Mouse (Mus musculus) B cell, adult 2 months (primary cell): ENCODE measurements around the gene Ankrd6.

Source experiments
- DNase-seq, 2 experiments: peaks; one replicate each; pipeline ENCODE4 v3.0.0; 2022

The Ankrd6 gene

DNA sequence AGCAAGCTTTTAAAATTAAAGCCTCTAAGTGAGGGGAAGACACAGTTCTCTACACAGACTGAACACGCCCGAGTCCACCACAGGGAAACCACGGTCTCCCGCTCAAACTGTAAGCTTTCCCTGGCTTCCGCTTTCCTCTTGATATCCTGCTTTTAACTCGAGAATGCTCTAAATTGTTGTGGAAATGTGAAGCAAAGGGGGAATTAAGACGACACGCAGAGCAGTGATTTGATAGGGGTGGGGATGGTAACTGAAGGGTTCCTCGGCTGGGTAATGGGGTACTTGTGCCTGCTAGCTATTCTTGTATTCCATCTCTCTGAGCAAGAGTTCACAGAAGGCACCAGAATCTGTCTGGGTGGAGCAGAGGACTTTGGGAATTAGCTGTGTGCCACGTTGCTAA, 1.9 kb downstream of the Ankrd6 start:
- DNase-seq: no peak

- DNase-seq: no peak
Measured at GRCm38 (mm10) chr4:32947631-32948030, 3.0 kb downstream of the Ankrd6 start.

GRCm38 (mm10) chr4:32940984-32941383, 9.7 kb downstream of the Ankrd6 start:
- DNase-seq: no peak

- no peak for DNase-seq
Measured at GRCm38 (mm10) chr4:32939964-32940363, 10.7 kb downstream of the Ankrd6 start.

GRCm38 (mm10) chr4:32939521-32939920, 11.1 kb downstream of the Ankrd6 start:
- no peak for DNase-seq

DNA sequence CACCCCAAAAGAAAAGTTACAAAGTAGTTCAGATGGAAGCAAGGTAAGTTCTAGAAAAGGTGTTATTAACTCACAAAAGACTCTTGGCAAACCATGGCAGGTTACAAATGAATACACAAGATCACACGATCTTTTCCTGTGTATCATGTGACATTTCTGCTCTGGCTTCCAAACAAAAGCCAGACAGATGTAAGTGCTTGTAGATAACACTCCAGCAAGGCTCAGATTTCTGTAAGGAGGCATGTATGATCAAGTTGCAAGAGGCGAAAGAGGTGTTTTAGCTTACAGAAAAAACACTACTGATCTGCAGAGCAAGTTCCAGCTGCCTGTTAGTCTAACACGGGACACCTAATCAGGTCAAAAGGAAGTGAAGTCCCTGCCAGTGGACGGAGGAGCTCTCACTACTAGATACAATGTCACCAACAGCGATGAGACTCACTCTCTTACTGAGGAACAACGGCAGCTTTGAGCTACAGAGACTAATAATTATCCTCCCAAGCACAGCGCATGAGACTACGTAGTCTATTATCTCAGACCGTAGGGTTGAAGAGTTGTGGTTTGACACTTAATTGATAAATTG, 13.8 kb downstream of the Ankrd6 start:
- DNase-seq: no peak

- peak in 1 of 2 experiments; percentile 8 for DNase-seq
Measured at GRCm38 (mm10) chr4:32932056-32932455, 18.6 kb downstream of the Ankrd6 start.

DNA sequence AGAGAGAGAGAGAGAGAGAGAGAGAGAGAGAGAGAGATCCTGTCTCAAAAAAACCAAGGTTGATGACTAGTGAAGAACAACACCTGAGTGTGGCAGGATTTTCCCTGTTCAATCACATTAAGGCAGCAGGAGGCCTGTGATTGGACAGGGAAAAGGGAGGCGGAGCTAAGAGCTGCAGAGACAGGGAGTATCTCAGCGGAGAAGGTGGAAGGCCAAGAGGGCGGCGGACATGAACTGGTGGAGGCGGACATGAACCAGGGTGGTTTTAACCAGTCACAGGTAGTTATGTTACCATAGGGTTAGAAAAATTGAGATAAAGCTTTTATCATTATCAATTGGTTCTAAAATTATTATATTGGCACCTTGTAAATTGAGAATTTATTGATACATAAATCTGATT, 20.9 kb downstream of the Ankrd6 start:
- no peak for DNase-seq

- DNase-seq: no peak
Measured at GRCm38 (mm10) chr4:32928692-32929448, 21.8 kb downstream of the Ankrd6 start.

- no peak for DNase-seq
Measured at GRCm38 (mm10) chr4:32923891-32924294, 26.7 kb downstream of the Ankrd6 start.

GRCm38 (mm10) chr4:32923436-32923835, 27.2 kb downstream of the Ankrd6 start:
- no peak for DNase-seq

- DNase-seq: no peak
Measured at GRCm38 (mm10) chr4:32922871-32923270, 27.8 kb downstream of the Ankrd6 start.

DNA sequence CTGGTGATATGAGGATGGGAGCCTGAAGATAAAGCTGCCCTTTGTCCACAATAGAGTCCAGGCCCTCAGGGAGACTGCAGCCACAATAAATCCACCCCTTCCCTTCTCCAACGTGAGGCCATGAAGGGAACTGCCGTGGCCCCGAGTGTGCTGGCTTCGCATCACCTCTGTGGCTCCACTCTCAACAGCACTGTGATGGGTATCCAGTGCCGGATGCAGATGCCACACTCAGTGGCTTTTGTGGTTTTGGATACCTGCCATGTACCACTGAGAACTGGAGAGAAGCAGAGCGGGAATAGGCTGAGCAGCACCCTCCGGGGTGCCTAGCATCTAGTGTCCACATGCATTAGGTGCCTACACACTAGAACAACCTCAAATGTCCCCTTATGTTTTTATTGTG, 29.8 kb downstream of the Ankrd6 start:
- DNase-seq: no peak

- DNase-seq: no peak
Measured at GRCm38 (mm10) chr4:32918571-32918970, 32.1 kb downstream of the Ankrd6 start.

DNA sequence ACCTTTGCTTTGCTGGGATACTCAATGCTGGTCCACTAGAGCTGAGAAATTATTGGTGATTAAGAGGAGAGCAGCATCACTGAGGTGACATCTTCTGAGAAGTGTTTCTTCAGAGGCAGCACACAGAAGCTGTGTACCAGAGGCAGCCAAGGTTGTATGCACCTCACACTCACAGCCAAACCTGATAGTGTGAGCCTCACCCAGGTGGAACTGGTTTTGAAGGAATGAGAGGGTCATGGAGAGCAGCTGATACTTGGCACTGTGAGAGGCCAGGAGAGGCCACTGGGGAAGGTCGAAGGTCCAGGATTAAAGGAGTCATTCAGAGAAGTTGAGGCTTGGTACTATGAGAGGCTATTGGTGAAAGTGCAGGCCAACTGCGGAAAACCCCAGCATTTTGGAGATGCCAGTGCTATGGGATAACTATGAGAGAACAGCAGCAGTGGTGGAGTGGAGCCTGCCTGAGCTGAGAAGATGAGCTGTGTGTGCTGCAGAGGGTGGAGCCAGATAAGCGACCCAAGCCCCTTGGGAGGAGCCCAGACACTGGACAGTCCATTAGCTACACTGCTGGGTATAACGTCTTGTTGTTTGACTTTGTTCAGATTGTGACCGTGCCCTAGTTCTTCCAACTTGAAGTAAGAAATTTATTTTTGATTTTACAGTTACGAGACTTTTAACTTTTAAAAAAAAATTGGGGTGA, 33.8 kb downstream of the Ankrd6 start:
- no peak for DNase-seq

DNA sequence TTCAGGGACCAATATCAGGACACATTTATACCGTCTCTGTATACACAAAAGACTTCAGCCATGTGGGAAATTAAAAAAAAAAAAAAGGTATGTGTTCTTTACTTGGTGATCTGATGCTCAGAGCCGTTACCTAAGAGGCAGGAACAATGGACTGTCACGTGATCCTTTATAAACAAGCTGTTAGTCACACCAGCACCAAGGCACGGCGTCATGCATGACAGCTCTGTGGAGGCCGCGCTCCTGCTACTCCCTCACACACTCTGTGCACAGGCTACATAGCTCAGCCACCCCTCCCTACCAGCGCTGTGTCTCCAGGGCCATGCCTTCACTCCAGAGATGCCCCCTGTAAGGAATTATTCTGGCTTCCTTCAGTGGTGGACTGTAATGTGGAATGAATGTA, 34.7 kb downstream of the Ankrd6 start:
- no peak for DNase-seq

DNA sequence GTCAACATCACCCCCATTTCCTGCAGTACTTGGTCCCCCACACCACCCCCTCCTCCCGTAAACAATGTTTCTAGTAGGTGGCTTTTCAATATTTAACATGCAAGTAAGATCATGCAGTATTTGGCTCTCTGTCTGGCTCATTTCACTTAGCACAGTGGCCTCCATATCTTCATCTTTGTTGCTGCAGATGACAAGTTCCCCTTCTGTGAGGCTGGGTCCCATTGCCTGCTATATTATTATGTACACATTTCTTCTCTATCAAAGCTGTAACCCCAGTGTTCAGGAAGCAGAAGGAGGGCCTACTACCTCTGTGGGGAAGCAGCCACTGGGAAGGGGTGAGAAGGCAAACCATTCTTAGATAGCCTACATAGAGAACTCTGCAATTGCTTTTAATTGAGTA, 40.6 kb downstream of the Ankrd6 start:
- no peak for DNase-seq

DNA sequence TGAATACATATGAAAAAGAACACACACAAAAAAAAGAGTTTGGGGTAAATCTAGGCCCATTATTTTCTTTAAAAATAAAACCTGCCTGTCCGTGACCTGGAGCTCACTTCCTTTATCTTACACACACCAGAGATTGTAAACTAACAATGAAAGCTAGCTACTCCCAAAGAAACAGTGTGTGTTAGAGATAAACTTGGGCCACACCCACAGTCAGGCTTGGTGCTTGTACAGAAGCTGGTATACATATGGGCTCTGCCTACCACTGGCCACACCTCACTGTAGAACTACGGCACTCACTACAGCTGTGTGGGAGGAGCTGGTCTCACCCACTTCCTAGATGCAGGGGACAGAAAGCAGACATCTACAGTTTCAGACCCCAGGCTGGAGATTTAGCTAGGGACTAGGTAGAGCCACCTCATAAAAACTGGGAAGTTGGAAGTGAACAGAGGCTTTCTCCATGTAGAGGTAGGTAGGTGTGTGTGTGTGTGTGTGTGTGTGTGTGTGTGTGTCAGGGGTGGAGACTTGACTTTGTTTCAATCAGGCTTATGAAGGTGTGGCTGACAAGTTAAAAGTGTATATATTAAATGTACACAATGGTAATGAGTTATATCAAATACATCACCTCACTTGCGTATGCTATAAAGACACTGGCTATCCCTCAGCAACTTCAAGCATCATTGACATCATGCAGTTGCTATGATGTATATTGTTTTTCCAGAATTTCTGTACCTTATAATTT, 41.2 kb downstream of the Ankrd6 start:
- no peak for DNase-seq

DNA sequence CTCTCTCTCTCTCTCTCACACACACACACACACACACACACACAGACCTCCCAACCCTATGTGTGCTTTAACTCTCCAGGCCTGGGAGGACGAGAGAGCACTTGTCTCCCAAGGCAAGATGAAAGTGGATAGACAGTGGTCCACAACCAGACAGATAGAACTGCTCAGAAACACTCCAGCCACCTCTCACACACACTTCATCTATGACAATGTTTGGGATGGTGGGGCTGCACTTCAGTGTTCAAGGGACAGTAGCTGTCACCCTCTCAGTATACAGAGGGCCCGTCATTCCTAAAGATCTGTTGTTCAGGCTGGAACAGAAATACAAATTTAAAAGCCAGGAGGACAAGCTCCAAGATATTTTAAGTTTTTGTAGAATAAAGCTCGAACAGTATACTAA, 43.0 kb downstream of the Ankrd6 start:
- no peak for DNase-seq

DNA sequence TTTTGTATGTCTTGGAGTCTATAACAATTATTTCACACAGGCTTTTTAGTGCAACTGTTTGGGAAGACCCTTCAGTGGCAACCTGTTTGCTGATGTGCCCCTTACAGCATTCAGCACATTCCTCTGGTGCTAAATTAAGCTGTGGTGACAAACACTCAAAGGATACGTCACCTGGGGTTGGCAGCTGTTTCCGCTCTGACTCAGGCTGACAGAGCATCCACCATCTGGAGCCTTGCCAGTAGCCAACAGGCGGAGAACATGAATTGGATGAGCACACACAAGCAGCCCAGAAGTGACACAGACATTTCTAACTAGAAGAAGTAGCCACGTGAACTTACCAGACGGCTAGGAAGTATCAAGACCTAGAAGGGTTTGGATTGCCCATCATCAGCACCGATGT, 44.0 kb downstream of the Ankrd6 start:
- peak; percentile 39 to 43 for DNase-seq

- DNase-seq: no peak
Measured at GRCm38 (mm10) chr4:32905913-32906312, 44.7 kb downstream of the Ankrd6 start.

DNA sequence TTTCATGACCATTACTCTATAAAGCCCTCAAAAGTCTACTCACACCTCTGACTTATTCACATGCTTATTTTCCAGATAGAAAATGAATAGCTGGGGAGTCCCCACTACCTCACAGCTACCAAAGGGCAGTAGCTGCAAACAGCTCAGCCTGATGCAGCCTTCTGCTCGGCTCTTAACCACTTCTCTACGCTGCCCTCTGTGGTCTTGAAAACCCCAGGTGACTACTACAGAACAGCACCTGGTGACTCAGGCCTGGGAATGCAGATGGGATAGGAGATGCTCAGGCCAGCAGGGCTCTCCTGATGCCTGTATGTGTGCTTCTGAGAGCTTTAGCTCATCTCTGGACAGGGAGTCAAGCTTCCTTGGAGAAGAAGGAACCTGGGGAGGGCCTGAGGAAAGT, 45.3 kb downstream of the Ankrd6 start:
- DNase-seq: no peak

DNA sequence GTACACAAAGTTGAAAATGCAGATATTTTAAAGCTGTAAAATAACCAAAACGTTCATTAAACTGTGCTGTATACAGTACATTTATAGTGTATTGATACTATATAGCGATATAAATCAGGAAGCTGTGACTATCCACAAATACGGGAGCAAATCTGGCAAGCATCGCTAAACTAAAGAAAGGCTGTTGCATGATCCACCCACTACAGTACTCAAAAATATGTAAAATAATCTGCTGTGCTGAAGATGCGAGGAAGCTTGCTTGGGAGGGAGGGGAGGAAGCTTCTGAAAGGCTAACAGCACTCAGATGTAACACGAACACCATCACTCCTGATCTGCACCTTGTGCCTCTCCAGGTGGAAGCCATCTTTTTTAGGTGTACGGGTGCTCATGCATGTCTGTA, 46.8 kb downstream of the Ankrd6 start:
- no peak for DNase-seq

DNA sequence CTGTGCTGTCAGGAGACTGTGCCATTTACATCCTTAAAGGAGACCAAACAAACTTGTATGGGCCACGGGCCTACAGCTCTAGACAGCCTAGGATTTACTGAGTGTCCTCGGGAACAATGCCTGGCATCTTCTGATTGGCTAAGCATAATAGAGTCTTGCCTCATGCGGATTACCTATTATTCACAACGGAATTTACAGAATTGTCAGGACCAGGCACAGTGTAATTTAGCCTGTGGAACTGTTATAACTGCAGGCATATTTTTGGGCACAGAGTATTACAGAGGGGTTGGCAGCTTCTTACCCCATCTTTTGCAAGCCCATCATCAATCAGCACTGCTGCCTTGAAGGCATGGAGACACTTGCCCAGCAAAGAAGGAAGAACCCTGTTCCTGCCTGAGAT, 51.6 kb downstream of the Ankrd6 start:
- no peak for DNase-seq
